Mouse (Mus musculus): ENCODE data around the gene Hist1h2ac.
"Not testable (repeated sequence)": the region's sequence is repeated elsewhere in the genome, so short reads cannot be mapped to it uniquely, and the experiment has no call there.

The Hist1h2ac gene

DNA sequence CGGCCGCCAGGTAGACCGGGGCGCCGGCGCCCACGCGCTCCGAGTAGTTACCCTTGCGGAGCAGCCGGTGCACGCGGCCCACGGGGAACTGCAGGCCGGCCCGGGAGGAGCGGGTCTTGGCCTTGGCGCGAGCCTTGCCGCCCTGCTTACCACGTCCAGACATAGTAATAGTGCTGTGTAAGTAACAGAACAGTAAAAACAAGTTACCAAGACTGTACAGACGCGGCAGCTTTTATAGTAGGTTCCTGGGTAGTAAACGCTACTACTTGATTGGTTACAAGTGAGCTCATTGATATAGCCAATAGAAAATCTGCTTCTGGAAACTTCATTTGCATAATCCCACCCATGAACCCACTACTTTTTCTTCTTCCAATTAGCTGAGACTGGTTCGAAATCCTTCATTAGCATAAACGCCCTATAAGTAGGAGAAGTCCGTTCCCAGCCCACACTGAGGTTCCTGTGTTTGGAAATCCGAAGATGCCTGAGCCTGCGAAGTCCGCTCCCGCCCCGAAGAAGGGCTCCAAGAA lies at the start of gene Hist1h2ac, which contains the start of gene Hist1h2bc:
TSS of gene Hist1h2ac (minus strand) at position 194 of the 527 bp plus-strand sequence.
TSS of gene Hist1h2bc (plus strand) at position 445 of the 527 bp plus-strand sequence.
- peak; percentile 86 for DNase-seq (ENCODE audit: low read depth, low spot score)

- DNase-seq (ENCODE audit: low read depth, low spot score), result no peak
These were observed 48.5 kb upstream of the Hist1h2ac start for GRCm38 (mm10) chr13:23732156-23732804.

DNA sequence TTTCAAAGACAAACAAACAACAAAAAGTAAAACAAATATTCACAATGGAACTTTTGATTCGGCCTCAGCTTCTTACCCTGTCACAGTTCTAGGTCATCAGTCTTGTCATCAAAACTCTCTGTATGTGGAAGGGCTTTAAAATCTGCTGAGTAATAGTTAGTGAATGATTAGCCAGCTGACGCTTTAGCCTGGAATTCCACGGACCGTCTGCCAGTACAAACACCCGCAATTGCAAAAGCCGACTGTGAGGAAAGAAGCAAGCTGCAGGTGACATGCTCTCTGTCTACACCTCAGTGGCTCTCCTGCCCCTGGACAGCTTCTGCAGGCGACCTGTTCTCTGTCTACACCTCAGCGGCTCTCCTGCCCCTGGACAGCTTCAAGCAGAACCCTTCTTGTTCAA lies 46.7 kb upstream of the Hist1h2ac start:
- no peak for DNase-seq (ENCODE audit: low read depth, low spot score)

- no peak for DNase-seq (ENCODE audit: low read depth, low spot score)
These were observed 46.0 kb upstream of the Hist1h2ac start for GRCm38 (mm10) chr13:23729706-23730105.

- DNase-seq (ENCODE audit: low read depth, low spot score), result no peak
These were observed 45.4 kb upstream of the Hist1h2ac start for GRCm38 (mm10) chr13:23729192-23729525.

DNA sequence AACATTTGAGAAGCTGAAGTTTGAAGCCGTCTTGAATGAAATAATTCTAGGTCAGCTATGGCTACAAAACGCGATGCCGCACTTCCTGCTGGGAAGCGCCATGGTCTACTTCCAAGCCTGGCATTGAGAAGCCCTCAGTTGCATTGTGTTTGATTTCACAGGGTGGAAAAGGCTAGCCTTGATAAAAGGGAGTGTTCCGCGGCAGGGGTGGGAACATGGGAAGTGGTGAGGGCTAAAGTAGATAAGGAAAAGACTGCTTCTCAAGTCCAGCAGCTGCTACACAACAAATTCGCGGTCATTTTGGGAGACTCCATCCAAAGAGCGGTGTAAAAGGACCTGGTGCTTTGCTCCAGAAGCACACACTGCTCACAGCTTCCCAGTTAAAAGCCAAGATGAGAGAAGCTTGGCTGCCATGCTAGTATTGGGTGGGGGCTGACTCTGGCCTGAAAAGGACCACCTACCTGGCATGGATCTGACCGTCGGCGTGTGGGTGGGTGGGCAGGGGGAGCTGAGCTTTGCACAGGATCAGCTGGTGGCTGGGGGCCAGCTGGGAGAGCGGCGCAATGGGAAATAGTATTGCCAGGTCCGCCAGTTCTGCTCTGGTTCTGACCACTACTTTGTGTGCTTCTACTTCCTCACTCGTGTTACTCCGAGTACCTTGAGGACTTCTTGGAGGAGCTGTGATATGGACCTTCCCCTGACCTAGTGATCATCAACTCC lies 44.9 kb upstream of the Hist1h2ac start:
- no peak for DNase-seq (ENCODE audit: low read depth, low spot score)

GRCm38 (mm10) chr13:23725213-23725612 lies 41.5 kb upstream of the Hist1h2ac start:
- no peak for DNase-seq (ENCODE audit: low read depth, low spot score)

GRCm38 (mm10) chr13:23724239-23724638 lies 40.5 kb upstream of the Hist1h2ac start:
- no peak for DNase-seq (ENCODE audit: low read depth, low spot score)

DNA sequence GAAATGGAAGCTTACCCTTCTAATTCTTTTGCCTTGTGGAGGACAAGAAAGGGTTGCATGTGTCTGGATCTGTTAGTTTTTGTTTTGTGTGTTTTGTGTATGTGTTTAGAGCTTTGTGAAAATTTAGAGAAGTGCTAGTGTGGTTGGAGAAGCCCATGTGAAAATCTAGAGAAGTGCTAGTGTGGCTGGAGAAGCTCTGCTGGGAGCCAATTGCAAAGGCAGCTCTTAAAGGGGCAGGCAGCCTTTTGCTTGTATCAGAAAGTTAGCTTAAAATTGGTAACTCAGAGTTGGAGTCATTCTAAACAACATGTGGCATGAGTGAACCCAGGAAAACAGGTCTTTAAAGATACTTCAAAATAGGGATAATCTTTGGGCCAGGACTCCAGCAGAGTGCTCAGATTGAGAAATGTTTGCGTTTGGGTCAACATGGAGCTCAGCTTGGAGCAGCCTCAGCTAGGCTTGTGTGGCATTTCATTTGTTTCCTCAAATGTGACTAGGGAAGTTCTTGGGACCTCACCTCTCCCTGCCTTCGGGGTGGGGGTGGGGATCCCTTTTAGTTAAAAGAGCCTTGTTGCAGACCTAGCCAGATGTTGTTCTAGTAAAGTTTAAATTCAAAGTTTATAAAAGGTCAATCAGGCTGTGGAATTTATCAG lies 34.0 kb upstream of the Hist1h2ac start:
- DNase-seq (ENCODE audit: low read depth, low spot score), result not testable (repeated sequence)

DNA sequence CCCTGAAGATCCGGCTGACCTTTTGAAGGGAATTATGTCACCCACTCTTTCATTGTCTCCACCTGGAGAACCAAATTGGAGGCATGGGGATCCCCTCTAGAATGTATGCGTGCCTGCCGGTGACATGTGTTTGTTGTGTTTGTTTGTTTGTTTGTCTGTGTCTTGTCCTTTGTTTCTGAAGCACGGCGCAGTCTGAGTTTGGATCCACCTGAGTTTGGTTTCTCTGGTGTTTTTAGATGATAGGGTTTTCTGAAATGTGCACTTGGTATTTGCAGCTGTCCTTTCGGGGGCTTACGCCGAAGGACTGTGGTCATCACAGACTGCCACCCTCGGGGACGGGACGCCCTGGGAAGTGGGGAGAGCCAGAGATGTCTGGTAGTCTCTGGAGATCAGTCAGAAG lies 33.4 kb upstream of the Hist1h2ac start:
- DNase-seq (ENCODE audit: low read depth, low spot score), result no peak

DNA sequence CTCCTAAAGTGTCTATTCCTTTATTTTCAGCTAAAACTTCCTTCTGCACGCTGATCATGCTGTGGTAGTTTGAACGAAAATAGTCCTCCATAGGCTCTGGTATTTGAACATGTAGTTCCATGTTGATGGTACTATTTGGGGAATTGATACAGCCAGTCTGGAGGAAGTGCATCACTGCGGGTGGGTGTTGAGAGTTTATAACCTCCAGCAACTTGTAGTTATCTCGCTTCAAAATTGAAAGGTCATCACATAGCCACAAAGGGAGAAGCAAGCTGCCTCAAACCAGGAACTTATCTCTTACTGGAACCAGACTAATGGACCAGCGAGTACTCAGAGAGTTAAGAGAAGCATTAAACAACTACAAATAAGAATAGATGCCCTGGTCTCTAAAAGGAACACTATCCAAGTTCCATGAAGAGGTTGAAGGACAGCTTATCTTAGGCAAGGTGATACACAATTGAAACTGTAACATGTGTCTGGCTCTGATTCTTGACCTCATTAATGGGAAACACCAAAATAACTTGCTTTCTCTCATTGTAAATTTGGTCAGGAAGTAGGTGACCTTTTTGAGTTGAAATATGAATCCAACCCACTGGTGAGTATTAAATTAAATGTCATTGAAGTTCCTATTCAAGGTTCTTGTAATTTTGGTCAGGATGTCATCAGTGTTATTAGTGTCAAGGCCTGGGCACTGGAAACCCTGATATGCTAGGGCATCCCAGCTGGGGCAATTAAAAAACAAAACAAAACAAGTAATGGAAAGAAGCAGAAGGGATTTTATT lies 32.7 kb upstream of the Hist1h2ac start:
- no peak for DNase-seq (ENCODE audit: low read depth, low spot score)

GRCm38 (mm10) chr13:23710374-23711089 lies 26.8 kb upstream of the Hist1h2ac start, which contains the start of gene Hfe:
Hfe (minus strand) TSS chr13:23710854.
- peak; percentile 24 for DNase-seq (ENCODE audit: low read depth, low spot score)

- DNase-seq (ENCODE audit: low read depth, low spot score), result no peak
These were observed 26.1 kb upstream of the Hist1h2ac start for GRCm38 (mm10) chr13:23709714-23710373.

DNA sequence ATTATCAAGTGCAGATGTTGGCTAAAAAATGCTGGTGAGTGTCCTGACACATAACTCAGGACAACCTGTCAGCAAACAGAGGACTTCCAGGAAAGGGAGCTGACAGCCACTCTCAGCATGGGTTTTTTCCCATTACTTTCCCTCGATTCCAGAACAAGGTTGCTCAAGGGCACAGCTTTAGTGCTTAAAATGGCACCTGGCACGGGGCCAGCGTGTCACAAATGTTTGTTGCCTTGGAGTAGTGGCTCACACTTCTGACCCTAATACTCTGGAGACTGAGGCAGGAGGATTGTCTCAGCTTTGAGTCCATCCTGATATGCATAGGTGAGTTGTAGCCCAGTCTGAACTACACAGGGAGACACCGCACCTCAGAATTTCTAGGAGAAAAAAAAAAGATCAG lies 24.9 kb upstream of the Hist1h2ac start:
- no peak for DNase-seq (ENCODE audit: low read depth, low spot score)

DNA sequence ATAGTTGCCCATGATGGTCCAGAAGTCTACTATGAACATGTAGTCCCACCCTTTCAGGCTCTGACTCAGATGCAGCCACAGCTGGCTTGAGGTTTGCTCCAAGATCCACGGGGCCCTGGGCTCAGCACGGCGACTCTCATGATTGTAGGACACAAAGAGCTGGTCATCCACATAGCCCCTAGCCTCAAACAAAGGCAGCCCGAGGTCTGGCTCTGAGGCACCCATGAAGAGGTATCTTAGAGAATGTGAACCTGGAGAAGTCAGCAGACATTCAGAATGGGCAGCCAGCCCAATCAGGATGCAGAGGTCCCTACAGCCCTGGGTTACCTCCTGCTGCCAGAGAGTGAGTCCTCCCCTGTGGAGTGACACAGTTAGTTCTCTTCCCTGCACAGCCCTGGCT lies 24.3 kb upstream of the Hist1h2ac start:
- no peak for DNase-seq (ENCODE audit: low read depth, low spot score)

DNA sequence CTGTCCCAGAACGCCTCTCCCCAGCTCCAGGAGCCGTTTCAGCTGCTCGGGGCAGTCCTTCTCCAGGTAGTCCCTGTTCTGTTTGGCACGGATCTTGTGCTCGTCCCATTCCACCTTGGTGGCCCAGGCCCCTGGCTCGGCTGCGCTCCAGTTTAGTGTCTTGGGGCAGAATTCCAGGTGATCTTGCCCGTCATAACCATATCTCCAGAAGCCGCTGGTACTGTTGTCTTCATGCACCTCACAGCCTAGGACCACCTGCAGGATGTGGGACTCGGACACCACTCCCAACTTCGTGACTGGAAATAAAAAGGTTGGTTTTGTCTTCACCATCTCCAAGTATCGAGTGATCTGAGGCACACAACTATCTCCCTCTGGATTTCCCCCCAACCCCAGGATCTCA lies 23.0 kb upstream of the Hist1h2ac start:
- no peak for DNase-seq (ENCODE audit: low read depth, low spot score)

DNA sequence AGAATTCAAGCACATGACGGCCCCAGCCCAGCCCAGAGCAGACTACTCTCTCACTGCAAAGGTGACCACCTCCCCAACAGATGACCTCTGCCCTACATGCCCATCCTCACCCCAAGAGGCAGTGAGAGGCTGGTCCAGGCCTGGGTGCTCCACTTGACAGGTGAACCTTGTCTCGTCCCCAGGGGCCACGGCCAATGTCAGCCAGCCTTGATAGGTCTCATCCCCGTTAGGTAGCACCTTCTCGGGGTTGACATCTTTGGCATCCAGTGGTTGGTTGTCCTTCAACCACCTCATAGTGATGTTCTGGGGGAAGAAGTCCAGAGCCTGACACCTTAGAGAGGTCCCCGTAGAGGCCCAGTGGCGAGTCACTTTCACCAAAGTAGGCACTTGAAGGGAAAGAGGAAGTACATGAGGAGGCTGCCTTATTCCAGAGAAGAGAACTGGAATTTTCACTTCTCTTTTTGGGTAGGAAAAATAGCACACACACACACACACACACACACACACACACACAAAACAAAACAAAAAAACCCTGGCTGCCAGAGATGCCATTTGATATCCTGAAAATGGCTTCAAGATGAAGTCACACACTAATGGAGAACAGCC lies 22.1 kb upstream of the Hist1h2ac start:
- DNase-seq (ENCODE audit: low read depth, low spot score), result no peak

GRCm38 (mm10) chr13:23702801-23703200 lies 19.1 kb upstream of the Hist1h2ac start:
- not testable (repeated sequence) for DNase-seq (ENCODE audit: low read depth, low spot score)

DNA sequence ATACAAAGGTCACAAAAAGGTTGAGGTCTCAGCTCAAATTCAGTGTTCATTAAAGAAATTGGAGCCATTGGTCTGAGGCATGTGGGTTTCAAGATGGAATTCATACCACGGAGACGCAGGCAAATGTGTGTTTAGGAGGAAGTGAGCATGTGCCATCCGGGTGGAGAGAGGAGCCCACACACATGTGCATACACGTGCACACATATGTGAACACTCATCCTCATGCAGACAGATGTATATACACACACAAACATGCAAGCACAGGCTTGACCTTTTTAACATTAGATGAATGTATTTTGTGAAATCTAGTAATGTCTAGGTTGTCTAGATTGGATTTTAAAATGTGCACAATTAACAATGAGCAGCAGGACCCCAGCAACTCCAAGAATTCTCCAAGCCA lies 18.5 kb upstream of the Hist1h2ac start:
- no peak for DNase-seq (ENCODE audit: low read depth, low spot score)

Data from WW6 (cell line).